8 mouse cellular contexts compared by ENCODE assay signal in the genomic region with DNA sequence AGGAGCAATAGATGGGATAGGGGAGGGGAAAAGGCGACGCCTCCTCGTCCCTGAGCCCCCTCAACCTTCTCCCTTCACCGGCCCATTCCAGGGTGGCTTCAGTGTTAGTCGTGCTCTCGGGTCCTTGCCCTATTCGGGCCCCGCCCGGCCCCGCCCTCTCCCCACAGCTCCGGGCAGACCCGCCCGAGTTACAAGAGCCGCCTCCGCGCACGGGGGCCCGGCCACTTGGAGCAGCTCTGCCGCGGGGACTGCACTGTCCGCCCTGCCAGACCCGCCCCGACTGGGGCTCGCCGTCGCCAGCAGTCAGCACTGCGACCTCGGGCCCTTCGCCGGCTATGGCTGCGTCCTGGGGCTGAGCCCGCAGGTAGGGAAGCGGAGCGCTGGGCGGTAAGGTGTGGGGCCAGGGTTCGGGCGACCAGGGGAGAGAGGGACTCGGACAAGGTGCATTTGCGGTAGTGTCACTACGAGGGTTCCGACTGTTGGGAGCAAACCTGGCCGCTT. TPM values are rescaled to one million over a fixed set of nuclear protein-coding genes. Genes with fewer than 3 reads are reported as not detected.
A peak's percentile ranks its signal among the peaks of the same experiment; 100 is the strongest.
DNase-seq lines count a peak whose midpoint lies in the region; ATAC-seq and TF ChIP-seq lines count a peak whose summit lies in the region.

A gene (plus strand): TSS at position 219 of the 501 bp plus-strand sequence.

- H3ac ChIP-seq in C2C12 (ENCODE audit: control insufficient read depth, insufficient read length, low read depth), result peak within 1 kb of the TSS; percentile 99

- H3K9ac ChIP-seq in lung, postnatal 0 days (replicated peaks; ENCODE audit: low read depth), result peak within 1 kb of the TSS; percentile 97

- peaks cover 100% of the 10 kb centered on the region for H3K79me2 ChIP-seq in C2C12 (ENCODE audit: control insufficient read depth, insufficient read depth)

- WGBS in large intestine, adult 2 months, result 1% methylated on average over 42 of the region's 42 CpGs
- WGBS in lung, postnatal 0 days, result under 1% methylated on average over 38 of the region's 42 CpGs

- no peaks in the 10 kb centered on the region for H3K9me3 ChIP-seq in lung, postnatal 0 days (ENCODE audit: low read length)

- intact Hi-C loops in heart, postnatal 14 days (cut with DNase I), result no loop called here

- TF ChIP-seq EP300 in lung, postnatal 0 days (IDR thresholded peaks at IDR 0.05), result no peak

- ATAC-seq in erythroid progenitor cell, adult 5-6 weeks (replicated peaks; ENCODE audit: low FRiP score, poor library complexity, severe bottlenecking), result 0 out of 2 replicates have a peak, but pooled peaks have one; percentile 20
- peak; percentile 72 for ATAC-seq in lung, postnatal 0 days

- H3K4me1 ChIP-seq in lung, postnatal 0 days (ENCODE audit: insufficient read depth, low read depth, low read length), result peaks cover 49% of the 10 kb centered on the region

- H3K4me2 ChIP-seq in lung, postnatal 0 days (replicated peaks; ENCODE audit: low read depth, low read length), result peak within 1 kb of the TSS; percentile 71

- peaks cover 30% of the 10 kb centered on the region for H3K36me3 ChIP-seq in C2C12 (ENCODE audit: control insufficient read depth, insufficient read depth)
- H3K36me3 ChIP-seq in lung, postnatal 0 days (ENCODE audit: insufficient read depth, low read length), result no peaks in the 10 kb centered on the region

- no peaks in the 10 kb centered on the region for H3K27me3 ChIP-seq in C2C12 (ENCODE audit: control insufficient read depth, insufficient read depth, insufficient read length)
- no peaks in the 10 kb centered on the region for H3K27me3 ChIP-seq in lung, postnatal 0 days (replicated peaks; ENCODE audit: insufficient read depth, low read length)

- peak within 1 kb of the TSS; percentile 98 for H3K27ac ChIP-seq in lung, postnatal 0 days (ENCODE audit: low read length)

- peak within 1 kb of the TSS; percentile 99 for H3K4me3 ChIP-seq in C2C12 (ENCODE audit: insufficient read depth, poor library complexity, severe bottlenecking)
- H3K4me3 ChIP-seq in lung, postnatal 0 days (ENCODE audit: low read depth, low read length), result peak within 1 kb of the TSS; percentile 95

- H3K79me3 ChIP-seq in C2C12 (ENCODE audit: low read depth), result peaks cover 57% of the 10 kb centered on the region

- no peak for TF ChIP-seq CTCF in C2C12 (IDR thresholded peaks at IDR 0.05; ENCODE audit: control insufficient read depth, insufficient read depth, insufficient read length)
- TF ChIP-seq CTCF in lung, postnatal 0 days (IDR thresholded peaks at IDR 0.05), result no peak

- DNase-seq in ZHBTc4 (ENCODE audit: low read depth, low spot score), result peak; percentile 81
- DNase-seq in heart, postnatal 14 days, result peak; percentile 89 to 92
- no peak for DNase-seq in large intestine, adult 2 months (ENCODE audit: low read depth, low spot score)
- DNase-seq in lung, postnatal 0 days (ENCODE audit: low spot score), result peak; percentile 92
- DNase-seq in retina, embryonic 14.5 days (ENCODE audit: low spot score), result peak; percentile 53
- DNase-seq in cerebellum, adult 11 months, result no peak

TF ChIP-seq in C2C12, 6 proteins besides CTCF, POLR2A, EP300 and RAD21:
- no peak for TF ChIP-seq MAX (IDR thresholded peaks at IDR 0.05)
- no peak for TF ChIP-seq USF1 (IDR thresholded peaks at IDR 0.05; ENCODE audit: low read depth)
- TF ChIP-seq CEBPB (IDR thresholded peaks at IDR 0.05; ENCODE audit: low read depth), result no peak
- TF ChIP-seq FOSL1 (IDR thresholded peaks at IDR 0.05; ENCODE audit: insufficient read depth, low read length, poor library complexity, severe bottlenecking), result no peak
- TF ChIP-seq MYOD1 (IDR thresholded peaks at IDR 0.05; ENCODE audit: control insufficient read depth, insufficient read length, low read depth), result no peak
- no peak for TF ChIP-seq MYOG (IDR thresholded peaks at IDR 0.05; ENCODE audit: control insufficient read depth, extremely low read depth, insufficient read length)
TF ChIP-seq in C2C12: peak in this region for 0.

RNA-seq across cellular contexts. Expression of the gene that starts here (rescaled TPM):
- 86.8 TPM for polyA plus RNA-seq in C2C12 (2012; fragmentation: generic; extraction: Trizol)
- 13.0 and 13.8 TPM in 2 replicates for total RNA-seq in erythroid progenitor cell, adult 5-6 weeks (2015; ENCODE audit: low replicate concordance)
- total RNA-seq in erythroid progenitor cell, adult 5-6 weeks (2017; ENCODE audit: low replicate concordance), result 13.3 and 15.7 TPM in 2 replicates
- 100 to 1,000 TPM; 288 to 310 TPM for total RNA-seq in heart, postnatal 14 days (2021)
- 11.2 and 19.9 TPM in 2 replicates for polyA plus RNA-seq in large intestine, adult 2 months (2012; rRNA removed)
- 151 and 163 TPM in 2 replicates for polyA plus RNA-seq in lung, postnatal 0 days (2015; fragmentation: Nextera tagmentation; extraction: Ambion mirVana)

Comparison
In these comparisons a context has a peak if more than half of its experiments do, and no peak if none do; other contexts are left out.
1. RNA of the gene that starts here (total RNA-seq): 288 to 310 TPM in heart, postnatal 14 days; 13.0 to 15.7 TPM in erythroid progenitor cell, adult 5-6 weeks; every median in the first group is over 10 times any median in the second.
2. DNase-seq: peak in ZHBTc4 (single experiment), heart, postnatal 14 days (2 of 2), lung, postnatal 0 days (single experiment) and retina, embryonic 14.5 days (single experiment); none in large intestine, adult 2 months (single experiment) and cerebellum, adult 11 months (single experiment).